In the genomic region with DNA sequence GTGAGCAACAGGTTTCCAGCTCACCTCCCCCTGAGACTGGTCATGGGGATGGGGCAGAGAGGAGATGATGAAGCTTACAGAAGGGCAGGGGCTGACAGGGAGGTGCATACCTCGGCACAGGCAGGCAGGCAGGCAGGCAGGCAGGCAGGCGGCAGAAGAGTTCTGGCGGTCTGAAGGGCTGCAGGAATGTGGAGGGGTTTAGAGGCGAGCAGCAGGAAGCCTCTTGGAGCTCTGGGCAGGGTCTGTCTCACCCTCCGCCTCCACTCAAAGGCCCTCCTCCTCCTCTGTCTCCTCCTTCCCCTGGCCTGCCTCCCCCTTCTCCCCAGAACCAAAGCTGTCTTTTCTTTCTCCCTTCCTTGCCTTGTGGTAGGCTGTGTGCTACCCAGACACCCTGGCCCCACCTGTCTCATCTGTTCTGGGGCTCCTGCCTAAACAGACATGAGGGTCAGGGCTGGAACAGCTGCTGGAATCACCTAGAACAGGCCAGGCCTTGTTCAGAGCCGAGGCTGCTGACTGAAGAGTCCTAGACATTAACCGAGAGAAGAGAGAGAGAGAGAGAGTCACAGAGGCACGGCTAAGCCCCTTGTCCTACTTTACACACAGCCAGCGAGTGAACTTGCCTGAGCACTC, we compare ENCODE assay signal across 8 mouse cellular contexts. TPM values are rescaled to one million over a fixed set of nuclear protein-coding genes. Genes with fewer than 3 reads are reported as not detected.
DNase-seq lines count a peak whose midpoint lies in the region; ATAC-seq lines count a peak whose summit lies in the region.

No protein-coding gene starts in this region.

- WGBS in hindbrain, embryonic 13.5 days = 3% methylated on average over 9 of the region's 9 CpGs
- WGBS in limb, embryonic 13.5 days = 6% methylated on average over 6 of the region's 9 CpGs
- 5% methylated on average over 9 of the region's 9 CpGs for WGBS in midbrain, embryonic 15.5 days

- peaks cover 51% of the 10 kb centered on the region for H3K4me1 ChIP-seq in hindbrain, embryonic 13.5 days (replicated peaks)
- peaks cover 59% of the 10 kb centered on the region for H3K4me1 ChIP-seq in limb, embryonic 13.5 days
- peaks cover 38% of the 10 kb centered on the region for H3K4me1 ChIP-seq in midbrain, embryonic 15.5 days

- ATAC-seq in hindbrain, embryonic 13.5 days (ENCODE audit: low FRiP score) = peak; percentile 77
- peak; percentile 93 for ATAC-seq in limb, embryonic 13.5 days (ENCODE audit: low FRiP score, low read depth)
- ATAC-seq in midbrain, embryonic 15.5 days (replicated peaks) = peak; percentile 62; the same call in 1 of the 2 replicates

- H3K27ac ChIP-seq in hindbrain, embryonic 13.5 days = peak overlapping the region; percentile 83
- peak overlapping the region; percentile 97 for H3K27ac ChIP-seq in limb, embryonic 13.5 days
- H3K27ac ChIP-seq in midbrain, embryonic 15.5 days = peak overlapping the region; percentile 59; the same call in 1 of the 2 replicates

- peak; percentile 81 for DNase-seq in ES-CJ7 (ENCODE audit: low read depth, low spot score)
- peak; percentile 83 for DNase-seq in adrenal gland, postnatal 25 days
- peak; percentile 78 for DNase-seq in gastrocnemius, adult 18-20 months (ENCODE audit: low spot score)
- DNase-seq in urinary bladder, adult 2 months (ENCODE audit: low spot score) = peak; percentile 65
- no peak for DNase-seq in spleen, postnatal 14 days (ENCODE audit: low spot score in 2 of 2)

- no peaks in the 10 kb centered on the region for H3K9me3 ChIP-seq in hindbrain, embryonic 13.5 days
- H3K9me3 ChIP-seq in limb, embryonic 13.5 days = no peaks in the 10 kb centered on the region
- no peaks in the 10 kb centered on the region for H3K9me3 ChIP-seq in midbrain, embryonic 15.5 days

- H3K4me3 ChIP-seq in hindbrain, embryonic 13.5 days = peak overlapping the region; percentile 39
- peak overlapping the region; percentile 72 for H3K4me3 ChIP-seq in limb, embryonic 13.5 days
- H3K4me3 ChIP-seq in midbrain, embryonic 15.5 days = peak overlapping the region; percentile 23

- no peaks in the 10 kb centered on the region for H3K36me3 ChIP-seq in hindbrain, embryonic 13.5 days
- H3K36me3 ChIP-seq in limb, embryonic 13.5 days = peaks cover 4% of the 10 kb centered on the region; the same call in 1 of the 2 replicates
- no peaks in the 10 kb centered on the region for H3K36me3 ChIP-seq in midbrain, embryonic 15.5 days (replicated peaks)

- no peaks in the 10 kb centered on the region for H3K27me3 ChIP-seq in hindbrain, embryonic 13.5 days
- no peaks in the 10 kb centered on the region for H3K27me3 ChIP-seq in limb, embryonic 13.5 days
- no peaks in the 10 kb centered on the region; the same call in 1 of the 2 replicates for H3K27me3 ChIP-seq in midbrain, embryonic 15.5 days (replicated peaks)

- peak overlapping the region; percentile 71 for H3K9ac ChIP-seq in hindbrain, embryonic 13.5 days
- H3K9ac ChIP-seq in limb, embryonic 13.5 days = peak overlapping the region; percentile 91
- peak overlapping the region; percentile 24; the same call in 1 of the 2 replicates for H3K9ac ChIP-seq in midbrain, embryonic 15.5 days

- H3K4me2 ChIP-seq in hindbrain, embryonic 13.5 days = peak overlapping the region; percentile 53
- H3K4me2 ChIP-seq in limb, embryonic 13.5 days (replicated peaks) = peak overlapping the region; percentile 88
- H3K4me2 ChIP-seq in midbrain, embryonic 15.5 days = peak overlapping the region; percentile 48

RNA-seq across cellular contexts. Expression of gene Sparc, which starts 3.2 kb away (rescaled TPM):
- total RNA-seq in adrenal gland, postnatal 25 days (2021) = 3,454 and 3,884 TPM in 2 replicates
- 100 to 1,000 TPM; 141 to 200 TPM for total RNA-seq in gastrocnemius, adult 18-20 months (2021)
- 579 and 581 TPM in 2 replicates for polyA plus RNA-seq in hindbrain, embryonic 13.5 days (2015; fragmentation: Nextera tagmentation; extraction: Ambion mirVana)
- polyA plus RNA-seq in limb, embryonic 13.5 days (2015; fragmentation: Nextera tagmentation; extraction: Ambion mirVana) = 1,317 and 1,385 TPM in 2 replicates
- 482 and 547 TPM in 2 replicates for polyA plus RNA-seq in midbrain, embryonic 15.5 days (2015; fragmentation: Nextera tagmentation; extraction: Ambion mirVana)
- 3,106 and 3,504 TPM in 2 replicates for polyA plus RNA-seq in urinary bladder, adult 2 months (2012; rRNA removed)

RNA-seq across cellular contexts. Expression of gene Atox1, which starts 41.2 kb away (rescaled TPM):
- 310 and 356 TPM in 2 replicates for total RNA-seq in adrenal gland, postnatal 25 days (2021)
- total RNA-seq in gastrocnemius, adult 18-20 months (2021) = 10 to 100 TPM; 38.2 to 40.3 TPM
- polyA plus RNA-seq in hindbrain, embryonic 13.5 days (2015; fragmentation: Nextera tagmentation; extraction: Ambion mirVana) = 302 and 316 TPM in 2 replicates
- 318 and 325 TPM in 2 replicates for polyA plus RNA-seq in limb, embryonic 13.5 days (2015; fragmentation: Nextera tagmentation; extraction: Ambion mirVana)
- polyA plus RNA-seq in midbrain, embryonic 15.5 days (2015; fragmentation: Nextera tagmentation; extraction: Ambion mirVana) = 225 and 229 TPM in 2 replicates
- polyA plus RNA-seq in urinary bladder, adult 2 months (2012; rRNA removed) = 382 and 536 TPM in 2 replicates

RNA-seq across cellular contexts. Expression of gene G3bp1, which starts 49.7 kb away (rescaled TPM):
- total RNA-seq in adrenal gland, postnatal 25 days (2021) = 57.6 and 63.6 TPM in 2 replicates
- total RNA-seq in gastrocnemius, adult 18-20 months (2021) = 10 to 100 TPM; 50.7 to 55.5 TPM
- 126 and 127 TPM in 2 replicates for polyA plus RNA-seq in hindbrain, embryonic 13.5 days (2015; fragmentation: Nextera tagmentation; extraction: Ambion mirVana)
- polyA plus RNA-seq in limb, embryonic 13.5 days (2015; fragmentation: Nextera tagmentation; extraction: Ambion mirVana) = 209 and 211 TPM in 2 replicates
- 104 and 105 TPM in 2 replicates for polyA plus RNA-seq in midbrain, embryonic 15.5 days (2015; fragmentation: Nextera tagmentation; extraction: Ambion mirVana)
- 41.6 and 41.8 TPM in 2 replicates for polyA plus RNA-seq in urinary bladder, adult 2 months (2012; rRNA removed)

Comparison
In these comparisons a context has a peak if more than half of its experiments do, and no peak if none do; other contexts are left out.
1. DNase-seq: peak in ES-CJ7 (single experiment), adrenal gland, postnatal 25 days (single experiment), gastrocnemius, adult 18-20 months (single experiment) and urinary bladder, adult 2 months (single experiment); none in spleen, postnatal 14 days (0 of 2).
2. H3K9ac ChIP-seq: peak in every context shown above with its lines; median percentile 91 in limb, embryonic 13.5 days; 71 in hindbrain, embryonic 13.5 days; 24 in midbrain, embryonic 15.5 days.
3. Peak in every context shown above with its lines, with median percentiles within 50 percentile points of each other: ATAC-seq, H3K27ac ChIP-seq, H3K4me2 ChIP-seq and H3K4me3 ChIP-seq.